Mouse (Mus musculus) cerebellum, adult 2 months (tissue): ENCODE data around the gene Rev3l.

ENCODE experiments used
- CTCF ChIP-seq: fragments of 200-500 bp; IDR thresholded peaks from 2 replicates; pipeline ENCODE4 v1.5.1; 2011; ENCODE audit warnings: low read depth, mild to moderate bottlenecking, control low read depth, low read length, moderate library complexity, borderline replicate concordance; ENCODE audit not compliant: insufficient read depth
- POLR2A ChIP-seq: fragments of 200-500 bp; IDR thresholded peaks from 2 replicates; pipeline ENCODE4 v1.6.1; 2011; ENCODE audit warnings: low read length, control low read depth, borderline replicate concordance; ENCODE audit not compliant: insufficient read depth

DNA sequence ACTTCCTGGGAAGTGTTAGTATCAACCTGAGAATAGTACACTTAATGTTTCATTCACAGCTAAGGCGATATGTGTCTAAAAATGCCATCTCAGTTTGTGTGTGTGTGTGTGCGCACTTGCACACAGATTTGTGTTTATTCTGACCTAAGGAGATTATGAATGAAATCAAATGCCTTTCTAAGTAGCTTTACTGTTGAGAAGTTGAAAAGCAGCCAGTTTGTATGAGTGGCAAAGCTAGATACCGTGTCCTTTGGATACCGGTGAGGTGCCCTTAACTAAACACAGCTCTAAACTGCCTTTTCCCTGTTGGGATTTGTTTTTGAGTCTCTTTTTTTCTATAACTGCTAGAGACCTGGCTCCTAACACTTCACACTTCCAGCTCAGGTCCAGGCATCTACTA, 34.8 kb downstream of the Rev3l start:
- TF ChIP-seq CTCF (no peak), POLR2A (no peak)
